Mouse (Mus musculus) intestine, postnatal 0 days (tissue): ENCODE measurements at regions not wholly inside any gene's neighbourhood (a gene's known extent, or its start where the extent isn't known, plus 50 kb on each side); places are given as distances from the start of the nearest gene placed in this dataset.

Experiments used
- ATAC-seq: fragments of 200-750 bp; cut with Nextera tagmentation; 2 replicates; pipeline ENCODE4 v1.8.0; 2017; ENCODE audit warnings: mild to moderate bottlenecking, moderate TSS enrichment, moderate library complexity
- H3K27ac ChIP-seq: fragments of 300-500 bp; sonication (generic); 2 replicates; pipeline ENCODE4 v1.5.1; 2014; ENCODE audit warnings: mild to moderate bottlenecking, low read depth, low read length, moderate library complexity
- H3K27me3 ChIP-seq: fragments of 300-500 bp; sonication (generic); replicated peaks from 2 replicates; pipeline ENCODE4 v1.6.1; 2014; ENCODE audit warnings: low read length, mixed read lengths; ENCODE audit not compliant: control insufficient read depth, insufficient read depth
- H3K36me3 ChIP-seq: fragments of 300-500 bp; sonication (generic); 2 replicates; pipeline ENCODE4 v1.6.1; 2014; ENCODE audit warnings: mild to moderate bottlenecking, moderate library complexity; ENCODE audit not compliant: control insufficient read depth, insufficient read depth
- H3K4me1 ChIP-seq: fragments of 300-500 bp; sonication (generic); replicated peaks from 2 replicates; pipeline ENCODE4 v1.6.1; 2014; ENCODE audit warnings: antibody characterized with exemption, low read length, mixed read lengths; ENCODE audit not compliant: control insufficient read depth, insufficient read depth
- H3K4me2 ChIP-seq: fragments of 300-500 bp; sonication (generic); replicated peaks from 2 replicates; pipeline ENCODE4 v1.6.1; 2014; ENCODE audit warnings: low read depth, mild to moderate bottlenecking, moderate library complexity
- H3K4me3 ChIP-seq: fragments of 300-500 bp; sonication (generic); 2 replicates; pipeline ENCODE4 v1.5.1; 2014; ENCODE audit warnings: low read depth, low read length
- H3K9ac ChIP-seq: fragments of 300-500 bp; sonication (generic); 2 replicates; pipeline ENCODE4 v1.6.1; 2014; ENCODE audit warnings: mild to moderate bottlenecking, low read depth, low read length
- H3K9me3 ChIP-seq: fragments of 300-500 bp; sonication (generic); 2 replicates; pipeline ENCODE4 v1.6.1; 2016; ENCODE audit warnings: mixed run types; ENCODE audit not compliant: control insufficient read depth
- CTCF ChIP-seq: sonication (generic); IDR thresholded peaks from 2 replicates; pipeline ENCODE4 v1.5.1; 2016; ENCODE audit warnings: low read depth, mild to moderate bottlenecking, control low read depth, antibody characterized with exemption, moderate library complexity
- WGBS: fragments of 180-500 bp; shearing (Covaris S2); extraction: QIAGEN DNeasy Blood & Tissue Kit; methylation state at CpG from one replicate; pipeline ENCODE4 v1.1.7; 2014; 5-methylcytosine and 5-hydroxymethylcytosine counted together

DNA sequence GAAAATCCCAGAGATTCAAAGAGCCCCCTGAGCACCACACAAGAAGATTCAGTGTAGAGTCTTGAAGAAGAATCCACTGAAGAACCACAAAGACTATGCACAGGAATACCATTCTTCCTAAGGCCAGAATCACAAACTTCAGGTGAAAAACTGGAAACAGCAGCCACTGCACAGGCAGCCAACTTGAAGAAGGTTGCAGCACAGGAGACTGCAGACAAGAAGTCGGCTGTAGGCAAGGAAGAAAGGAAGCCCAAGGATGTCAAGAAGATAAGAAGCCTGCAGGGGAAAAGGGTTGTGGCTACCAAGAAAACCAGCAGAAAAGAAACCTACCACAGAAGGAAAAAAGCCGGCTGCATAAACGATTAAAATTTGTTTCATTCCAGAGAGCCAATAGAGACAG, 76.8 kb upstream of the Ngly1 start:
- H3K4me2 ChIP-seq: no peak overlapping the region
- H3K9me3 ChIP-seq: no peaks in the 10 kb centered on the region
- no peaks in the 10 kb centered on the region for H3K4me1 ChIP-seq
- WGBS: 75% methylated on average over 3 of the region's 3 CpGs
- H3K4me3 ChIP-seq: no peak overlapping the region
- no peak overlapping the region for H3K9ac ChIP-seq
- H3K36me3 ChIP-seq: no peaks in the 10 kb centered on the region
- no peaks in the 10 kb centered on the region for H3K27me3 ChIP-seq
- H3K27ac ChIP-seq: no peak overlapping the region
- ATAC-seq: no peak
- TF ChIP-seq CTCF: no peak

DNA sequence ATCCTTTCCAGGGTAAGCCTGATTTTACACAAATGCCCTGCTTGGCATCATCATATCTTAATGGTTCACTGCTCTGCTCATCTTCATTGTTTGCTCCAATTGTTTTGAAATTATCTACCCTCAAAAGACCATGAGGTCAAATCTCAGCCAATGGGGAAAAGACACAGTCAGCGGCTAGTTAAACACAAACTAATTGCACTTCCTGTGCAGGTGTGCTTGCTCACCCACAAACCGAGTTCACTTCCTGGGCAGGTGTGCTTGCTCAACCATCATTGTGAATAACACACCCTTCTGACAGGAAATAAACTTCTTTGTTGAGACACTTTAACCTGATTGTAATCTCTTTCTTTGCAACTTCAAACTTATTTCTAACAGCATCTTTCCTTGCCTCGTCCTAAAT, 75.8 kb upstream of the Ngly1 start:
- Histone ChIP-seq H3K27me3 (no peaks in the 10 kb centered on the region), H3K4me3 (no peak overlapping the region), H3K9me3 (no peaks in the 10 kb centered on the region), H3K4me1 (no peaks in the 10 kb centered on the region), H3K27ac (no peak overlapping the region), H3K36me3 (no peaks in the 10 kb centered on the region), H3K9ac (no peak overlapping the region), H3K4me2 (no peak overlapping the region)
- no peak for ATAC-seq
- 60% methylated on average over 3 of the region's 3 CpGs for WGBS
- no peak for TF ChIP-seq CTCF

DNA sequence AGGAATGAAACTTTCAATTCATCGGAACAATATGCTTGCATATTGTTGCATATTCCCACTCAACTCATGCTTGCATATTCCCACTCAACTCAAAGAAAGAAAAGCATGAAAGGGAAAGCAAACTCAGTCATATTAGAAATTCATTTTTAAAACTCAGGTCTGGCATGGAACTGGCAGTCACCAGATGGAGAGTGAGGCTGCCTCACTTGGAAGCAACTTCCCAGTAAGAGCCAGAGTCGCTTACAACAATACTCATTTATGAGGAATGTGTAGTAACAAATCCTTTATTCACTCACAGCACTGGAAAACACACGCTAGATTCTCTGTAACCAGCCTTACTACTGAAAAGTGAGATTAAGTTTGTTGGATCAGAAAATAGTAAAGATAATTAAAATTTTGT, 70.9 kb upstream of the Ngly1 start:
- Histone ChIP-seq H3K9ac (no peak overlapping the region), H3K27ac (no peak overlapping the region), H3K27me3 (no peaks in the 10 kb centered on the region), H3K36me3 (no peaks in the 10 kb centered on the region), H3K4me3 (no peak overlapping the region), H3K4me1 (no peaks in the 10 kb centered on the region), H3K9me3 (no peaks in the 10 kb centered on the region), H3K4me2 (no peak overlapping the region)
- 91% methylated on average over 3 of the region's 3 CpGs for WGBS
- no peak for ATAC-seq
- TF ChIP-seq CTCF: no peak

DNA sequence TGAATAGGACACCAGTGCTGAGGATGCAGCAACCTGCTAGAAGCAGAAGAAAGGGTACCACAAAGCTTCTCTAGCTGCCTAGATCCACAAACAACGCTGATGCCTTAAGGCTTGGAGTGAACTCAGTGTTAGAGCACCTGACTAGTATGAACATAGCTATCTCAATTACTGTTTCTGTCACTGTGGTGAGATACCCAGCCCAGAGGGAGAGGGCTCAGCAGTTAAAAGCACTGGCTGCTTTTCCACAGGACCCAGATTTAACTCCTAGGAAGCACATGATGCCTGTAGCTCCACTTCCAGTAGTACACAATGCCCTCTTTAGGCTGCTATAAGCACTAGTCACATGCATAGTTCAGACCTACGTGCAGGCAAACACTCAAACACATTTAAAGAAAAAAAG, 67.3 kb upstream of the Ngly1 start:
- no peaks in the 10 kb centered on the region for H3K36me3 ChIP-seq
- no peak for TF ChIP-seq CTCF
- 70% methylated on average over 2 of the region's 2 CpGs for WGBS
- H3K27me3 ChIP-seq: no peaks in the 10 kb centered on the region
- no peak for ATAC-seq
- H3K27ac ChIP-seq: no peak overlapping the region
- H3K4me2 ChIP-seq: no peak overlapping the region
- H3K4me1 ChIP-seq: no peaks in the 10 kb centered on the region
- no peak overlapping the region for H3K9ac ChIP-seq
- no peak overlapping the region for H3K4me3 ChIP-seq
- H3K9me3 ChIP-seq: no peaks in the 10 kb centered on the region

DNA sequence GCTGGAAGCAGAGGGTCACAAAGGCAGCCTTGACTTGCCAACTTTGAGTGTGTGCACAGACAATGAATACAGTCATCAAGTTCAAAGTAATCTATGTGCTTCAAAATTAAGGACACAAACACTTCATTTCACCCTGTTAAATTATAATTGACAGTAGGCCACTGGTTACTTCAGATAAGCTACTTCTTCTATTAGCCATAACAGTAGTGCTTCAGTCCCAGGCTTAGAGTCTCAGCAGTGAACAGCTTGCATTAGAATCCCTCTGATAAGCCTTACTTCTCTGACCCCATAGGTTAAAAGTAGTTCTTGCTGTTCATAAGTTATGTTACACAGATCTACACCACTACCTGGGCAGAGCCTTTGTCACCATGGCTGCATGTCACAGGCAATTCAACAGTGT, 63.8 kb upstream of the Ngly1 start:
- Histone ChIP-seq H3K27me3 (no peaks in the 10 kb centered on the region), H3K4me2 (no peak overlapping the region), H3K4me1 (no peaks in the 10 kb centered on the region), H3K9ac (no peak overlapping the region), H3K9me3 (no peaks in the 10 kb centered on the region), H3K27ac (no peak overlapping the region), H3K4me3 (no peak overlapping the region), H3K36me3 (no peaks in the 10 kb centered on the region)
- no peak for TF ChIP-seq CTCF
- no peak for ATAC-seq
